Mouse (Mus musculus) heart, postnatal 14 days (tissue): ENCODE measurements around the gene Vasn. TPM values are rescaled to one million over a fixed set of nuclear protein-coding genes. Genes with fewer than 3 reads are reported as not detected.
"Not testable (repeated sequence)": the region's sequence is repeated elsewhere in the genome, so short reads cannot be mapped to it uniquely, and the experiment has no call there.

Experiments used
- DNase-seq, 2 experiments: peaks; one replicate each; pipeline ENCODE4 v3.0.0; 2021 to 2022
- intact Hi-C: fragments of 180-260 bp; cut with DNase I; formaldehyde crosslinking; loops from one replicate; pipeline ENCODE4 v1.15.1; 2025
- total RNA-seq, 2 experiments: library from RNA; stranded (reverse); gene quantifications; 2 replicates each; pipeline ENCODE4 v1.2.3; 2021

Gene Vasn
- total RNA-seq, 2 experiments from 2014 or later, result 12.1 to 14.7 TPM

GRCm38 (mm10) chr16:4655764-4656570, 16.2 kb downstream of the Vasn start:
- intact Hi-C loops, result loop anchor here (2.0 kb wide), 1 partner anchor 25 kb away; no protein-coding TSS in a partner anchor
- peak; percentile 29 to 53 for DNase-seq

- intact Hi-C loops, result no loop called here
Observed at GRCm38 (mm10) chr16:4656571-4657081, 16.9 kb downstream of the Vasn start.

GRCm38 (mm10) chr16:4658781-4659245, 19.1 kb downstream of the Vasn start:
- DNase-seq, result peak; percentile 18 to 40
- intact Hi-C loops, result no loop called here

More at GRCm38 (mm10) chr16:4656571-4657081, 16.9 kb downstream of the Vasn start:
- no peak for DNase-seq

- no peak for DNase-seq
- intact Hi-C loops, result no loop called here
Observed at GRCm38 (mm10) chr16:4659326-4659725, 19.6 kb downstream of the Vasn start.

GRCm38 (mm10) chr16:4661605-4662004, 21.9 kb downstream of the Vasn start:
- no peak for DNase-seq

GRCm38 (mm10) chr16:4663806-4664205, 24.1 kb downstream of the Vasn start:
- DNase-seq, result no peak
- intact Hi-C loops, result no loop called here

More at GRCm38 (mm10) chr16:4661605-4662004, 21.9 kb downstream of the Vasn start:
- intact Hi-C loops, result no loop called here

GRCm38 (mm10) chr16:4665726-4666125, 26.0 kb downstream of the Vasn start:
- no peak for DNase-seq

GRCm38 (mm10) chr16:4667190-4667808, 27.6 kb downstream of the Vasn start:
- DNase-seq, result peak; percentile 87 to 95
- intact Hi-C loops, result loop anchor here (1.0 to 5.0 kb wide), 3 partner anchors 37 to 115 kb away; no protein-coding TSS in a partner anchor

More at GRCm38 (mm10) chr16:4665726-4666125, 26.0 kb downstream of the Vasn start:
- intact Hi-C loops, result loop anchor here (2.0 to 5.0 kb wide), 2 partner anchors 99 to 113 kb away; no protein-coding TSS in a partner anchor

GRCm38 (mm10) chr16:4670317-4670716, 30.6 kb downstream of the Vasn start:
- intact Hi-C loops, result no loop called here
- no peak for DNase-seq

GRCm38 (mm10) chr16:4674091-4674490, 34.4 kb downstream of the Vasn start:
- intact Hi-C loops, result no loop called here
- no peak for DNase-seq

GRCm38 (mm10) chr16:4676836-4677235, 37.1 kb downstream of the Vasn start:
- intact Hi-C loops, result no loop called here
- DNase-seq, result no peak

GRCm38 (mm10) chr16:4678080-4678479, 38.3 kb downstream of the Vasn start:
- DNase-seq, result no peak
- intact Hi-C loops, result no loop called here

- intact Hi-C loops, result no loop called here
- DNase-seq, result peak; percentile 88 to 90
Observed at GRCm38 (mm10) chr16:4679121-4680018, 39.6 kb downstream of the Vasn start, which contains the start of gene Coro7. TSS of gene Coro7 (minus strand) at chr16:4679777.

GRCm38 (mm10) chr16:4680922-4681455, 41.2 kb downstream of the Vasn start:
- DNase-seq, intact Hi-C loops: not testable (repeated sequence)

GRCm38 (mm10) chr16:4682628-4683179, 43.0 kb downstream of the Vasn start:
- no peak for DNase-seq
- intact Hi-C loops, result no loop called here

GRCm38 (mm10) chr16:4683193-4683580, 43.4 kb downstream of the Vasn start:
- intact Hi-C loops, result no loop called here
- no peak for DNase-seq

- intact Hi-C loops, result no loop called here
- peak; percentile 99 for DNase-seq
Observed at GRCm38 (mm10) chr16:4683581-4684456, 44.1 kb downstream of the Vasn start.

GRCm38 (mm10) chr16:4684457-4684791, 44.7 kb downstream of the Vasn start:
- intact Hi-C loops, result no loop called here
- no peak for DNase-seq
